In the genomic region with DNA sequence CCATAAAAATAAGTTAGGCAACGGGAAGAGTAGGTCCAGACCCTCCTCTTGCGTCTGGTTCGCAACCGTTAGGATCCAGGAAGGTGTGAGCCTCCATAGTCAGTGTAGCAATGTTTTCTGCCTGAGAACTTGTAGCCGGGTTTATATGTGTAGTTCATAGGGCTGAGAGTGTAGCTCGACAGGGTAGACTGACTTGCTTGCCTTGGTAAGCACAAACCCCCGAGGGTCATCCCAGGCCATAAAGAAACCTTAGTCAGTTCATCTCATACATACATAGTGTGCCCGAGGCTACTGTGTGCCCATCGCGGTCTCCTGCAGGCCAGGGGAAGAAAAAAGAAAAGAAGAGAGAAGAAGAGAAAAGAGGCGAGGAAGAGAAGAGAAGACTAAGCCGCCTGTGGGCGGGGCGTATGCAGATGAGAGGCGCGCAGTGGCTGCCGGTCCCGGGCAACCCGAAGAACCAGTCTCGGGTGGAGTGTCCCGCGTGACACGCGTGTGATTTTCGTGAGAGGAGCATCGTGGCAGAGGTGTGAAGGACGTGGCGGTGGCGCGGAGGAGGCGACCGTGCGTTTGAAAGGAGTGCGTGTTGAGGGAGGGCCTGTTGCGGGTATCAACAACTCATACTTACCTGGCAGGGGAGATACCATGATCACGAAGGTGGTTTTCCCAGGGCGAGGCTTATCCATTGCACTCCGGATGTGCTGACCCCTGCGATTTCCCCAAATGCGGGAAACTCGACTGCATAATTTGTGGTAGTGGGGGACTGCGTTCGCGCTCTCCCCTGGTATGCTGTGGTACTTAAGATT, we compare ENCODE assay signal across 8 mouse cellular contexts. TPM values are rescaled to one million over a fixed set of nuclear protein-coding genes. Genes with fewer than 3 reads are reported as not detected.
A peak's percentile ranks its signal among the peaks of the same experiment; 100 is the strongest.
DNase-seq lines count a peak whose midpoint lies in the region; ATAC-seq and TF ChIP-seq lines count a peak whose summit lies in the region.
"Not testable (repeated sequence)": the region's sequence is repeated elsewhere in the genome, so short reads cannot be mapped to it uniquely, and the experiment has no call there.

No protein-coding gene starts in this region.

- not testable (repeated sequence) for TF ChIP-seq CTCF in ES-Bruce4 (IDR thresholded peaks at IDR 0.05; ENCODE audit: low read depth, low read length); liver, embryonic 14.5 days (IDR thresholded peaks at IDR 0.05; ENCODE audit: low read depth)

- H3K27me3 ChIP-seq in ES-Bruce4 (ENCODE audit: control insufficient read depth, insufficient read depth, low read length, poor library complexity, severe bottlenecking); embryonic facial prominence, embryonic 15.5 days; hindbrain, embryonic 13.5 days; kidney, embryonic 15.5 days; liver, embryonic 14.5 days (ENCODE audit: control insufficient read depth, insufficient read depth, low read length); midbrain, embryonic 13.5 days; stomach, embryonic 14.5 days (ENCODE audit: control insufficient read depth, insufficient read depth, low read length): not testable (repeated sequence)

- ATAC-seq in embryonic facial prominence, embryonic 15.5 days (ENCODE audit: insufficient number of reproducible peaks, low FRiP score, low TSS enrichment, low read depth), result peak; percentile 44
- peak; percentile 85 for ATAC-seq in hindbrain, embryonic 13.5 days (ENCODE audit: low FRiP score)
- peak; percentile 41 for ATAC-seq in kidney, embryonic 15.5 days (replicated peaks; ENCODE audit: low FRiP score)
- peak; percentile 38 for ATAC-seq in liver, embryonic 14.5 days (ENCODE audit: insufficient read depth)
- peak; percentile 65 for ATAC-seq in midbrain, embryonic 13.5 days
- ATAC-seq in stomach, embryonic 14.5 days (ENCODE audit: insufficient number of reproducible peaks, insufficient read depth, low FRiP score, low read depth), result peak; percentile 26; the same call in 1 of the 2 replicates

- peak; percentile 3 for DNase-seq in gastrocnemius, postnatal 25 days
- DNase-seq in liver, embryonic 14.5 days (ENCODE audit: low read depth in 3 of 3, low spot score in 3 of 3), result not testable (repeated sequence)

- H3K9ac ChIP-seq in ES-Bruce4 (ENCODE audit: low read depth, poor library complexity, severe bottlenecking); embryonic facial prominence, embryonic 15.5 days; hindbrain, embryonic 13.5 days; kidney, embryonic 15.5 days; liver, embryonic 14.5 days (replicated peaks); midbrain, embryonic 13.5 days (replicated peaks); stomach, embryonic 14.5 days (replicated peaks; ENCODE audit: low read depth, low read length): not testable (repeated sequence)

- not testable (repeated sequence) for H3K9me3 ChIP-seq in ES-Bruce4 (replicated peaks; ENCODE audit: control insufficient read depth, insufficient read depth, low read length, poor library complexity, severe bottlenecking); embryonic facial prominence, embryonic 15.5 days (replicated peaks); hindbrain, embryonic 13.5 days; kidney, embryonic 15.5 days (replicated peaks); liver, embryonic 14.5 days (ENCODE audit: control insufficient read depth, low read length); midbrain, embryonic 13.5 days; stomach, embryonic 14.5 days (ENCODE audit: control insufficient read depth, low read depth, low read length)

- H3K4me2 ChIP-seq in embryonic facial prominence, embryonic 15.5 days (replicated peaks); hindbrain, embryonic 13.5 days; liver, embryonic 14.5 days (ENCODE audit: low read depth); stomach, embryonic 14.5 days (replicated peaks; ENCODE audit: low read depth, low read length): not testable (repeated sequence)
- 0 out of 2 replicates have a peak overlapping the region, but pooled peaks have one; percentile 27 for H3K4me2 ChIP-seq in kidney, embryonic 15.5 days
- 0 out of 2 replicates have a peak overlapping the region, but pooled peaks have one; percentile 27 for H3K4me2 ChIP-seq in midbrain, embryonic 13.5 days (replicated peaks)

- H3K36me3 ChIP-seq in ES-Bruce4 (ENCODE audit: control insufficient read depth, insufficient read depth, low read length, poor library complexity, severe bottlenecking); embryonic facial prominence, embryonic 15.5 days; hindbrain, embryonic 13.5 days; kidney, embryonic 15.5 days; liver, embryonic 14.5 days (replicated peaks; ENCODE audit: control insufficient read depth, insufficient read depth, low read depth); midbrain, embryonic 13.5 days; stomach, embryonic 14.5 days (ENCODE audit: control insufficient read depth, insufficient read depth, low read length): not testable (repeated sequence)

- TF ChIP-seq POLR2A in ES-Bruce4 (IDR thresholded peaks at IDR 0.05; ENCODE audit: insufficient read depth, low read length), result not testable (repeated sequence)

- TF ChIP-seq EP300 in ES-Bruce4 (IDR thresholded peaks at IDR 0.05; ENCODE audit: insufficient read depth, low read depth, low read length); liver, embryonic 14.5 days (IDR thresholded peaks at IDR 0.05; ENCODE audit: low read depth): not testable (repeated sequence)

- H3K4me3 ChIP-seq in ES-Bruce4 (ENCODE audit: low read depth, low read length), result peak overlapping the region; percentile 48
- peak overlapping the region; percentile 26; the same call in 1 of the 2 replicates for H3K4me3 ChIP-seq in embryonic facial prominence, embryonic 15.5 days (replicated peaks)
- not testable (repeated sequence) for H3K4me3 ChIP-seq in hindbrain, embryonic 13.5 days; liver, embryonic 14.5 days (ENCODE audit: insufficient read depth in 1 of 2, low read depth in 2 of 2, low read length in 2 of 2); midbrain, embryonic 13.5 days (replicated peaks); stomach, embryonic 14.5 days (ENCODE audit: low read depth, low read length)
- 0 out of 2 replicates have a peak overlapping the region, but pooled peaks have one; percentile 22 for H3K4me3 ChIP-seq in kidney, embryonic 15.5 days (replicated peaks)

- not testable (repeated sequence) for H3K4me1 ChIP-seq in ES-Bruce4 (ENCODE audit: control insufficient read depth, insufficient read depth, low read length); embryonic facial prominence, embryonic 15.5 days; hindbrain, embryonic 13.5 days (replicated peaks); kidney, embryonic 15.5 days; liver, embryonic 14.5 days (replicated peaks; ENCODE audit: control insufficient read depth in 2 of 2, insufficient read depth in 2 of 2, low read length in 1 of 2); midbrain, embryonic 13.5 days (replicated peaks); stomach, embryonic 14.5 days (ENCODE audit: control insufficient read depth, insufficient read depth, low read length)

- H3K27ac ChIP-seq in ES-Bruce4 (ENCODE audit: insufficient read depth, low read length); embryonic facial prominence, embryonic 15.5 days (replicated peaks); hindbrain, embryonic 13.5 days; kidney, embryonic 15.5 days; liver, embryonic 14.5 days; midbrain, embryonic 13.5 days; stomach, embryonic 14.5 days (ENCODE audit: low read length): not testable (repeated sequence)

- under 1% methylated on average over 13 of the region's 44 CpGs for WGBS in embryonic facial prominence, embryonic 15.5 days
- 1% methylated on average over 12 of the region's 44 CpGs for WGBS in hindbrain, embryonic 13.5 days
- 0% methylated on average over 13 of the region's 44 CpGs for WGBS in kidney, embryonic 15.5 days
- WGBS in liver, embryonic 14.5 days (ENCODE audit: insufficient replicate concordance), result 0% methylated on average over 10 of the region's 44 CpGs
- WGBS in midbrain, embryonic 13.5 days, result 0% methylated on average over 11 of the region's 44 CpGs
- WGBS in stomach, embryonic 14.5 days, result 0% methylated on average over 9 of the region's 44 CpGs

RNA-seq across cellular contexts. Expression of a gene that starts 14.2 kb away (rescaled TPM):
- polyA plus RNA-seq in ES-Bruce4 (2011; ENCODE audit: insufficient read depth, insufficient read length, low read depth, missing spikeins), result 44.4 and 46.6 TPM in 2 replicates
- 71.1 and 72.6 TPM in 2 replicates for polyA plus RNA-seq in embryonic facial prominence, embryonic 15.5 days (2015; fragmentation: Nextera tagmentation; extraction: Ambion mirVana)
- 10 to 100 TPM; 16.3 to 18.7 TPM for total RNA-seq in gastrocnemius, postnatal 25 days (2021)
- 90.3 and 97.2 TPM in 2 replicates for polyA plus RNA-seq in hindbrain, embryonic 13.5 days (2015; fragmentation: Nextera tagmentation; extraction: Ambion mirVana)
- polyA plus RNA-seq in kidney, embryonic 15.5 days (2015; fragmentation: Nextera tagmentation; extraction: Ambion mirVana), result 61.6 and 63.3 TPM in 2 replicates
- polyA plus RNA-seq in liver, embryonic 14.5 days (2012; rRNA removed), result 4.0 and 8.7 TPM in 2 replicates
- polyA plus RNA-seq in liver, embryonic 14.5 days (2014; fragmentation: Nextera tagmentation; extraction: Ambion mirVana), result 41.8 and 45.7 TPM in 2 replicates
- polyA plus RNA-seq in midbrain, embryonic 13.5 days (2015; fragmentation: Nextera tagmentation; extraction: Ambion mirVana), result 95.4 and 98.4 TPM in 2 replicates
- 66.5 and 70.9 TPM in 2 replicates for polyA plus RNA-seq in stomach, embryonic 14.5 days (2014; fragmentation: Nextera tagmentation; extraction: Ambion mirVana)

RNA-seq across cellular contexts. Expression of a gene that starts 53.5 kb away (rescaled TPM):
- 21.4 and 28.6 TPM in 2 replicates for polyA plus RNA-seq in ES-Bruce4 (2011; ENCODE audit: insufficient read depth, insufficient read length, low read depth, missing spikeins)
- 190 and 192 TPM in 2 replicates for polyA plus RNA-seq in embryonic facial prominence, embryonic 15.5 days (2015; fragmentation: Nextera tagmentation; extraction: Ambion mirVana)
- 10 to 100 TPM; 17.0 to 17.9 TPM for total RNA-seq in gastrocnemius, postnatal 25 days (2021)
- polyA plus RNA-seq in hindbrain, embryonic 13.5 days (2015; fragmentation: Nextera tagmentation; extraction: Ambion mirVana), result 182 and 193 TPM in 2 replicates
- 192 and 214 TPM in 2 replicates for polyA plus RNA-seq in kidney, embryonic 15.5 days (2015; fragmentation: Nextera tagmentation; extraction: Ambion mirVana)
- 27.0 and 32.1 TPM in 2 replicates for polyA plus RNA-seq in liver, embryonic 14.5 days (2012; rRNA removed)
- polyA plus RNA-seq in liver, embryonic 14.5 days (2014; fragmentation: Nextera tagmentation; extraction: Ambion mirVana), result 65.1 and 65.2 TPM in 2 replicates
- 174 and 200 TPM in 2 replicates for polyA plus RNA-seq in midbrain, embryonic 13.5 days (2015; fragmentation: Nextera tagmentation; extraction: Ambion mirVana)
- polyA plus RNA-seq in stomach, embryonic 14.5 days (2014; fragmentation: Nextera tagmentation; extraction: Ambion mirVana), result 235 and 238 TPM in 2 replicates

Comparison
In these comparisons a context has a peak if more than half of its experiments do, and no peak if none do; other contexts are left out.
1. ATAC-seq: peak in every context shown above with its lines; median percentile 85 in hindbrain, embryonic 13.5 days; 65 in midbrain, embryonic 13.5 days; 44 in embryonic facial prominence, embryonic 15.5 days; 41 in kidney, embryonic 15.5 days; 38 in liver, embryonic 14.5 days; 26 in stomach, embryonic 14.5 days.